Mouse (Mus musculus): ENCODE measurements around the gene Bcl3. TPM values are rescaled to one million over a fixed set of nuclear protein-coding genes. Genes with fewer than 3 reads are reported as not detected.

Gene Bcl3
- polyA plus RNA-seq, 1 experiment from 2014 or later: 9.2 TPM

DNA sequence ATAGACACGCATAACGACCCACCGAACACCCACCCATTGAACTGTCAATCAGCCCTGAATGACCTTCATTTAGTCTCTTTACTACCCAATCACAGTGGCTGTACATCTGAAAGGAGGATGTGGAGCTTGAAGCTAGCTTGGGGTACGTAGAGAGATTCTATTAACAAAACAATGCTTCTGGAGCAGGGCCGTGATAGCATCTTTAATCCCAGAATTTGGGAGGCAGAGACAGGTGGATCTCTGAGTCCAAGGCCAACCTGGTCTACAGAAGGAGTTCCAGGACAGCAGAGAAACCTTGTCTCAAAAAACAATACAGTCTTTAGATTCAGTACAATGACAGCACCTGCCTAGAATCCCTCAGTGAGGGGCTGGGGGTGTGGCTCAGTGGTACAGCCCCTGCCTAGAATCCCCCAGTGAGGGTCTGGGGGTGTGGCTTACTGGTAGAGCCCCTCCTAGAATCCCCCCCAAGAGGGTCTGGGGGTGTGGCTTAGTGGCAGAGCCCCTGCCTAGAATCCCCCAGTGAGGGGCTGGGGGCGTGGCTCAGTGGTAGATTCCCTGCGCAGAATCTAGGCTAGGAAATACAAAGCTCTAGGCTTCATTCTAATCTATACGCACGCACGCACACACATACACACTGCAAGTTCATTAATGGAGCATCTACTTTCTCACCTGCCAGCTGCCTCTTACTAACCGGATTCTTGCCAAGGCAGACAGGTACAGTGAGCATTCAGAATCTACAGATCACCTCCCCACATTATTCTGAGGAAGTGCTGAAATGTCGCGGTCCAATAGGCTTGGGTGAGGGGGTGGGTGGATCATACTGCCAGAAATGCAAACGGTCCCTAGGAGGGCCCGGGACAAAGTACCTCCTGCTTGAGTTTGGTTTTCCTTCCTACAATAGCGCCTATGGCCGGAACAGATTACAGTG, 7.0 kb downstream of the Bcl3 start:
- peaks cover 37% of the 10 kb centered on the region for H3K4me1 ChIP-seq (ENCODE audit: control insufficient read depth, insufficient read depth, low read length)
- H3K9me3 ChIP-seq (replicated peaks; ENCODE audit: control insufficient read depth, low read length): no peaks in the 10 kb centered on the region
- H3K4me3 ChIP-seq (replicated peaks; ENCODE audit: low read length): peak overlapping the region; percentile 50
- 32% methylated on average over 17 of the region's 17 CpGs for WGBS
- ATAC-seq (ENCODE audit: insufficient read depth, low FRiP score): peak; percentile 5; the same call in 1 of the 2 replicates
- 0 out of 2 replicates have a peak, but pooled peaks cover 6% of the 10 kb centered on the region for H3K36me3 ChIP-seq (ENCODE audit: control insufficient read depth, insufficient read depth, low read length)
- peak overlapping the region; percentile 72 for H3K4me2 ChIP-seq (ENCODE audit: low read depth, low read length)
- H3K27ac ChIP-seq (ENCODE audit: low read length): peak overlapping the region; percentile 94
- peak overlapping the region; percentile 70 for H3K9ac ChIP-seq (ENCODE audit: low read length)
- H3K27me3 ChIP-seq (ENCODE audit: control insufficient read depth, insufficient read depth, low read length): peaks cover 6% of the 10 kb centered on the region; the same call in 1 of the 2 replicates

DNA sequence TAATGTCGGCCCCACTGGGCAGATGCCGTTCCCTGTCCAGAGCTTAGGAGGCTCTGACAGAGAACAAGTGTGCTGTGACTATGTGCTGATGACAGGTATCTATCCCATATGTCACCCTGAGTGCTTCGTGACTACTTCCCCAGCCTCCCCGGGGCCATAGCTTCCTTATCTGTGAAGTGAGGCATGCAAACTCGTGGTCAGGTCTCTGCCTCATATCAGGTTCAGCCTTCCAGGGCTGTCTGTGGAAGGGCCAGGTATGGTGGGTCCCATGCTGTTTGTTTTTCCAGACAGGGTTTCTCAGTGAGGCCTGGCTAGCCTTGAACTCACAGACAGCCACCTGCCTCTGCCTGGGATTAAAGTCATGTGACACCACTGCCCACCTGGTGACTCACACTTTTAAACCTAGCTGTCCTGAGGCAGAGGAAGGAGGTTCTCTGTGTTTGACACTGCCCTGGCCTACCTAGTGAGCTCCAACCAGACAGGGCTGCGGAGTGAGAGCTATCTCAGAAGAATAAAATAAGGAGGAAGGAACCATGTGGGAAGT, 8.9 kb downstream of the Bcl3 start:
- 72% methylated on average over 6 of the region's 6 CpGs for WGBS
- H3K4me3 ChIP-seq (replicated peaks; ENCODE audit: low read length): no peak overlapping the region
- H3K27ac ChIP-seq (ENCODE audit: low read length): no peak overlapping the region
- H3K9ac ChIP-seq (ENCODE audit: low read length): no peak overlapping the region
- H3K36me3 ChIP-seq (ENCODE audit: control insufficient read depth, insufficient read depth, low read length): peaks cover 3% of the 10 kb centered on the region
- no peaks in the 10 kb centered on the region for H3K9me3 ChIP-seq (replicated peaks; ENCODE audit: control insufficient read depth, low read length)
- H3K4me2 ChIP-seq (ENCODE audit: low read depth, low read length): no peak overlapping the region
- peaks cover 20% of the 10 kb centered on the region for H3K27me3 ChIP-seq (ENCODE audit: control insufficient read depth, insufficient read depth, low read length)
- peaks cover 33% of the 10 kb centered on the region for H3K4me1 ChIP-seq (ENCODE audit: control insufficient read depth, insufficient read depth, low read length)
- ATAC-seq (ENCODE audit: insufficient read depth, low FRiP score): no peak

GRCm38 (mm10) chr7:19813161-19813560, 9.4 kb downstream of the Bcl3 start:
- no peaks in the 10 kb centered on the region for H3K9me3 ChIP-seq (replicated peaks; ENCODE audit: control insufficient read depth, low read length)
- H3K4me1 ChIP-seq (ENCODE audit: control insufficient read depth, insufficient read depth, low read length): peaks cover 28% of the 10 kb centered on the region
- H3K36me3 ChIP-seq (ENCODE audit: control insufficient read depth, insufficient read depth, low read length): peaks cover 3% of the 10 kb centered on the region
- H3K4me2 ChIP-seq (ENCODE audit: low read depth, low read length): no peak overlapping the region
- ATAC-seq (ENCODE audit: insufficient read depth, low FRiP score): no peak
- H3K9ac ChIP-seq (ENCODE audit: low read length): no peak overlapping the region
- peaks cover 20% of the 10 kb centered on the region for H3K27me3 ChIP-seq (ENCODE audit: control insufficient read depth, insufficient read depth, low read length)
- no peak overlapping the region for H3K27ac ChIP-seq (ENCODE audit: low read length)
- 86% methylated on average over 4 of the region's 4 CpGs for whole genome bisulfite sequencing
- no peak overlapping the region for H3K4me3 ChIP-seq (replicated peaks; ENCODE audit: low read length)

- peaks cover 3% of the 10 kb centered on the region for H3K36me3 ChIP-seq (ENCODE audit: control insufficient read depth, insufficient read depth, low read length)
- no peaks in the 10 kb centered on the region for H3K9me3 ChIP-seq (replicated peaks; ENCODE audit: control insufficient read depth, low read length)
- H3K27me3 ChIP-seq (ENCODE audit: control insufficient read depth, insufficient read depth, low read length): peaks cover 20% of the 10 kb centered on the region
- 12% methylated on average over 22 of the region's 22 CpGs for WGBS
- H3K4me3 ChIP-seq (replicated peaks; ENCODE audit: low read length): no peak overlapping the region
- H3K4me1 ChIP-seq (ENCODE audit: control insufficient read depth, insufficient read depth, low read length): peaks cover 7% of the 10 kb centered on the region
- H3K27ac ChIP-seq (ENCODE audit: low read length): no peak overlapping the region
- peak overlapping the region; percentile 31 for H3K4me2 ChIP-seq (ENCODE audit: low read depth, low read length)
- ATAC-seq (ENCODE audit: insufficient read depth, low FRiP score): peak; percentile 39; the same call in 1 of the 2 replicates
- H3K9ac ChIP-seq (ENCODE audit: low read length): peak overlapping the region; percentile 21; the same call in 1 of the 2 replicates
Observed at GRCm38 (mm10) chr7:19811114-19811513, 11.5 kb downstream of the Bcl3 start.

GRCm38 (mm10) chr7:19809369-19809768, 13.2 kb downstream of the Bcl3 start:
- Histone ChIP-seq H3K9me3 (replicated peaks; ENCODE audit: control insufficient read depth, low read length) (no peaks in the 10 kb centered on the region), H3K27ac (ENCODE audit: low read length) (no peak overlapping the region), H3K27me3 (ENCODE audit: control insufficient read depth, insufficient read depth, low read length) (peaks cover 20% of the 10 kb centered on the region), H3K4me3 (replicated peaks; ENCODE audit: low read length) (no peak overlapping the region), H3K4me1 (ENCODE audit: control insufficient read depth, insufficient read depth, low read length) (no peaks in the 10 kb centered on the region; the same call in 1 of the 2 replicates), H3K36me3 (ENCODE audit: control insufficient read depth, insufficient read depth, low read length) (peaks cover 3% of the 10 kb centered on the region), H3K9ac (ENCODE audit: low read length) (peak overlapping the region; percentile 40; the same call in 1 of the 2 replicates), H3K4me2 (ENCODE audit: low read depth, low read length) (peak overlapping the region; percentile 30; the same call in 1 of the 2 replicates)
- peak; percentile 25; the same call in 1 of the 2 replicates for ATAC-seq (ENCODE audit: insufficient read depth, low FRiP score)
- WGBS: 19% methylated on average over 27 of the region's 27 CpGs

- H3K4me3 ChIP-seq (replicated peaks; ENCODE audit: low read length): no peak overlapping the region
- no peak for ATAC-seq (ENCODE audit: insufficient read depth, low FRiP score)
- H3K27me3 ChIP-seq (ENCODE audit: control insufficient read depth, insufficient read depth, low read length): peaks cover 17% of the 10 kb centered on the region
- no peaks in the 10 kb centered on the region for H3K9me3 ChIP-seq (replicated peaks; ENCODE audit: control insufficient read depth, low read length)
- 84% methylated on average over 8 of the region's 8 CpGs for WGBS
- H3K36me3 ChIP-seq (ENCODE audit: control insufficient read depth, insufficient read depth, low read length): peaks cover 3% of the 10 kb centered on the region
- no peak overlapping the region for H3K27ac ChIP-seq (ENCODE audit: low read length)
- H3K4me2 ChIP-seq (ENCODE audit: low read depth, low read length): no peak overlapping the region
- H3K9ac ChIP-seq (ENCODE audit: low read length): no peak overlapping the region
- H3K4me1 ChIP-seq (ENCODE audit: control insufficient read depth, insufficient read depth, low read length): no peaks in the 10 kb centered on the region; the same call in 1 of the 2 replicates
Observed at GRCm38 (mm10) chr7:19806356-19806969, 16.1 kb downstream of the Bcl3 start.

DNA sequence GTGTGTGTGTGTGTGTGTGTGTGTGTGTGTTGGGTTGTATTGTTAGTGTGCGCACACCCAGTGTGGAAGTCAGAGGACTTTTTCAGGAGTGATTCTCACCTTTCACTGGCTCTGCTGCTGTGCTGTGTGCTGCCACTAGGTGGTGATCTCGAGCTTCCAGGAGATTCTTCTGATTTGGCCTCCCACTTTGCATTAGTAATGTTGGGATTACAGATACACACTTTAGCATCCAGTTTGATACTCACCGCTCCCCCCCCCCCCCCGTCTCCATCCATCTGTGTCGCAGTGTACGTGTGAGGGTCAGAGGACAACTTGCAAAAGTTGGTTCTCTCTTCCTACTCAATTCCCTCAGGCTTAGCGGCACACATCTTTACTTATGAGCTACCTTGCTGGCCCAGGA, 19.6 kb downstream of the Bcl3 start:
- ATAC-seq (ENCODE audit: insufficient read depth, low FRiP score): peak; percentile 39; the same call in 1 of the 2 replicates
- Histone ChIP-seq H3K4me3 (replicated peaks; ENCODE audit: low read length) (no peak overlapping the region), H3K36me3 (ENCODE audit: control insufficient read depth, insufficient read depth, low read length) (no peaks in the 10 kb centered on the region), H3K27me3 (ENCODE audit: control insufficient read depth, insufficient read depth, low read length) (no peaks in the 10 kb centered on the region), H3K9ac (ENCODE audit: low read length) (no peak overlapping the region), H3K9me3 (replicated peaks; ENCODE audit: control insufficient read depth, low read length) (no peaks in the 10 kb centered on the region), H3K4me1 (ENCODE audit: control insufficient read depth, insufficient read depth, low read length) (no peaks in the 10 kb centered on the region), H3K4me2 (ENCODE audit: low read depth, low read length) (no peak overlapping the region), H3K27ac (ENCODE audit: low read length) (no peak overlapping the region)
- WGBS: 19% methylated on average over 7 of the region's 7 CpGs

DNA sequence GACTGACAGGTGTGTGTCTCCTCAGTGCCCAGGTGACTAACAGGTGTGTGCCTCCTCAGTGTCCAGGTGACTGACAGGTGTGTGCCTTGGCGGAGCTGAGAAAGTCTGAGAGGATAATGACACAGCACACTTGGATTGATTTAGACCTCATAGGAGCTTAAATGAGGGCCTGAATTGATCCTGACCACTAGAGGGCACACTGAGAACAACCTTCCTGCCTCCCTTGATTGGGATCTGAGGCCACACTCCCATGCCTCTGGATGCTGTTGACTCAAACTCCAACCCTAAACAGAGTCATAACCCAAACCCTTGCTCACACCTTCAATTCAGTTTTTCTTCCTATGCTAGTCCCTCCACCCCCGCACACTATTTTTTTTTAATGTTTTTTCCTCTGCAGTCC, 21.8 kb downstream of the Bcl3 start:
- Histone ChIP-seq H3K36me3 (ENCODE audit: control insufficient read depth, insufficient read depth, low read length) (no peaks in the 10 kb centered on the region), H3K4me2 (ENCODE audit: low read depth, low read length) (no peak overlapping the region), H3K9ac (ENCODE audit: low read length) (no peak overlapping the region), H3K27ac (ENCODE audit: low read length) (no peak overlapping the region), H3K4me3 (replicated peaks; ENCODE audit: low read length) (no peak overlapping the region), H3K4me1 (ENCODE audit: control insufficient read depth, insufficient read depth, low read length) (no peaks in the 10 kb centered on the region), H3K9me3 (replicated peaks; ENCODE audit: control insufficient read depth, low read length) (no peaks in the 10 kb centered on the region), H3K27me3 (ENCODE audit: control insufficient read depth, insufficient read depth, low read length) (no peaks in the 10 kb centered on the region)
- ATAC-seq (ENCODE audit: insufficient read depth, low FRiP score): no peak
- WGBS: 23% methylated on average over 2 of the region's 2 CpGs

Data from stomach, embryonic 16.5 days (tissue).